Mouse (Mus musculus): ENCODE results near the gene Gnl3l. TPM values are rescaled to one million over a fixed set of nuclear protein-coding genes. Genes with fewer than 3 reads are reported as not detected.

The Gnl3l gene
- polyA plus RNA-seq, 1 experiment from 2014 or later, result 24.0 TPM

Other genes starting within 250 kb of the Gnl3l start
- 964 and 1,045 TPM in 2 replicates for gene Maged2, start 203.0 kb downstream of the Gnl3l start, polyA plus RNA-seq (2014; fragmentation: Nextera tagmentation; extraction: Ambion mirVana)
- 11.9 and 13.2 TPM in 2 replicates for gene Fgd1, start 28.8 kb upstream of the Gnl3l start, polyA plus RNA-seq (2014; fragmentation: Nextera tagmentation; extraction: Ambion mirVana)
- gene Tsr2, start 79.2 kb upstream of the Gnl3l start, polyA plus RNA-seq (2014; fragmentation: Nextera tagmentation; extraction: Ambion mirVana), result 35.8 and 38.3 TPM in 2 replicates
- gene Wnk3, start 180.8 kb upstream of the Gnl3l start, polyA plus RNA-seq (2014; fragmentation: Nextera tagmentation; extraction: Ambion mirVana), result 2.7 and 3.6 TPM in 2 replicates

Data from embryonic facial prominence, embryonic 14.5 days (tissue).